Mouse (Mus musculus): ENCODE measurements around the gene Lca5l. TPM values are rescaled to one million over a fixed set of nuclear protein-coding genes. Genes with fewer than 3 reads are reported as not detected.
"Not testable (repeated sequence)": the region's sequence is repeated elsewhere in the genome, so short reads cannot be mapped to it uniquely, and the experiment has no call there.

Lca5l gene
- polyA plus RNA-seq, 1 experiment = 1.1 TPM

DNA sequence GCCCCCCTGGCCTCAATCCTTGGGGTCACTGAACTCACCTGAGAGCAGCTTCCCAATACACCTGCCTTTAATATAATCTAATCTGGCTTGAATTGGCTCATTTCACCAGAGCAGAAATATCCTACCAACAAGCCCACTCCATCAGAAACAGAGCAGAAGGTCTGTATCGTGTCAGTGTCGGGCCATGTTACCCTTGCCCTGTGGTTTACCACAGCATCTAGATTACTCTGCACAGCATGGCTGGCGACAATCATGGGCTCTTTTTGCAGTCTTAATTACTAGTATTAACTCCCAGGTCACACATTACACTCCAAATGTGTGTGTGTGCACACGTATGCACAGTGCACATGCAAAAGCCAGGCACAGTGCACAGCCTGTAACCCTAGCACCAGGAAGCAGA, 23.2 kb downstream of the Lca5l start:
- no peak for DNase-seq (ENCODE audit: low spot score)

DNA sequence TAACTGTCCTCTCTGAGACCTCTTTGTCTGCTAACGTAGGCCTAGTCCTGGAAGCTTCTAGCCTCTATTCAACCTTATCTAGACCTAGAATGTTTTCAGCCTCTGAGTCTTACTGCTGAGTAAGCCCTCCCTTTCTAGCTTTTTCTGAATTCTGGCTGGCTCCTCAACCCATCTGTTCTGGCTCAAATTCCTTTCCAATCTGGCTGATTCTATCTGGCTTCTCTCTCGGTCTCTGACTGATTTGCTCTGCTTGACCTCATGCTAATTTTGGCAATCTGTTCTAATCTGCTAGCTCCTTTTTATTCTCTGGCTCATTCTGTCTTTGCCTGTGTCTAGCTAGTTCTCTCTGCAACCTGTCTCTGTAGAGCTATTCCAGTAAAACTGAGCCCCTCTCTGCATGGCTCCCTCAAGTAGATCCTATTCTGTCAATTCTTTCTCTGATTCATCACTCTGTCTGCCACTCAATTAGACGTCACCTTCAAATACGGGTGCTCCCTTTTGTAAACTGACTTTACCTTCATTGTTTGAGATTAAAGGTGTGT, 26.3 kb downstream of the Lca5l start:
- no peak for DNase-seq (ENCODE audit: low spot score)

DNA sequence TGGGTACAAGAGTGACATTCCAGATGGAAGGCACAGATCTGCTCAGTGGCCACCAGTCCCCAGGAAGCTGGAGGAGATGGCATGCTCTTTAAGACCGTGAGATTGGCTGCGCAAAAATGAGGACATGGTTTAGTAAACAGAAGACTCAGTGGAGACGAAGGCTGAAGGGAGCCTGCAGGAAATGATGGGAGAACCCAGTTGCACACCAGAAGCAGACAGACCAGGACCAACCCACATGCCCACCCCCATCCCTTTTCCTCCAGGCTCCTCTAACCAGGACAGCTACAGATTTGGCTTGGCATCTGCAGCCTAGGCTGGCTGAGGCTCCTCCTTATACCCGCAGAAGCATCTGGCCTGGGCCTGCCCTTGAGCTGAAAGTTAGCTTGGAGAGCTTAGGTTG, 30.7 kb downstream of the Lca5l start:
- DNase-seq (ENCODE audit: low spot score) = no peak

DNA sequence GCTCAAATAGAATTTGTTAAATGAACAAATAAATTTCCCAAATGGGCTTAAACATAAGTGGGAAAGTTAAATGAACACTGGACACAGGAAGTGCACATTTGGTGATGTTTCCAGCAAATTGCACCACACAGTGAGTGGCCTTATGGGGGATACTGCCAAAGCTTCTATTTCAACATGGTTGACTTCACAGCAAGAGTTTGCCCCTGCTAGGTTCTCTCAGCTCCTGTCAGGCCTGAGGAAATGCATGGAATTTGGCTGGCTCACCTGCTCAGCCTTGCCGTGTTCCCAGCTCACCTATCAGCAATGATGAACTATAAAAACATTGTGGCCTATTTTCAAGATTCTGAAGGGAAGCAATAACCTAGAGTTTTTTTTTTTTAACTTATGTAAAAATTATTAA, 31.1 kb downstream of the Lca5l start:
- no peak for DNase-seq (ENCODE audit: low spot score)

DNA sequence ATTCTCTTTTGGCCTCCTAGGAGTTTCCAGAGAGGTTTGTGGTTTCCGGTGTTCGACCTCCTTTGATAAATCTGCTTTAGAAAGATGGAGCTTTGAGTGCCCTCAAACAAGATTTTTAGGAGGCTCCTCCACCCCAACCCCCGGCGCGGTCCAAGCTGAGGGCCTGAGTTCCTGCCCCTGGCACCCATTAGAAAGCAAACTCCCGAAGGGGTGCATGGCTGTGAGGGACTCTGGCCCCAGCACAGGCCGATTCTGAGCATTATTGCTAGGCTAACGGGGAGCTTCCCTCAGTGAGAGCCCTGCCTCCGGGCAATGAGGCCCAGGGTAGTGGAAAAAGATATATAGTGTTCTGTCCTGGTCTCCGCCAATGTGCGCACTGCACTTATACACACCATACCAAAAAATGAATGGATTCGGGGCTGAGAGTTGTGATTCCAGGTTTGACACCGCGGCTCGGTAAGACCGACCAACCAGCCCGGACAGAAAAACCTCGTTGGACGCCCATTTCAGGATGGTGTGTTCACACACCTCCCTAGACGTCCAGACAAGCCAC, 32.2 kb downstream of the Lca5l start:
- DNase-seq (ENCODE audit: low spot score) = no peak

DNA sequence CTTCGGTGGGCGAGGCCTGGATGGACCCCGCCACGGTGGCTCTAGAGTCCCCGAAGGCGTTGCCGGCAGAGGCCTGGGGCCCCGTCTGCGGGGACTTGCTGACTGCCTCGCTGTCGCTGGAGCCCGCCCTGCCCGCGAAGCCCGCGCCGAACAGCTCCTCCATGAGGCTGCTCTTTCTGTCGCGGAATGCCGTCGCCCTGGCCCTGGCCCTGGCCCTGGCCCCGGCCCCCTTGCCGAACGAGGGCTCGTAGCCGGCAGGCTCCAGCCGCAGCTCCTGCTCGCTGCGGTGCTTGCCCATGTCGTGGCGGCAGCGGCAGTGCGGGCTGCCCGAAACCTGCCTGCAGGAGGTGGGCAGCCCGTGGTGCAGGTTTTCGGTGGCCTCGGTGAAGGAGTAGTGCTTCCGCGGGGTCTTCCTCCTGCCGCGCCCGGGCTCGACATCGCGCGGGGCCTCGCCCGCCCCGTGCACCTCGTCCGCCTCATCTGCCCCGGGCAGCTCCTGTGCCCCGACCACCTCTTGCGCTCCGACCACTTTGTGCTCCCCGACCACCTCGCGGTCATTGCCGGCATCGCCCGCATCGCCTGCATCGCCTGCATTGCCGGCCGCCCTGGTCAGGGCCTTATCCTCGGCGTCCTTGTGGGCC, 32.9 kb downstream of the Lca5l start:
- DNase-seq (ENCODE audit: low spot score) = peak; percentile 58

DNA sequence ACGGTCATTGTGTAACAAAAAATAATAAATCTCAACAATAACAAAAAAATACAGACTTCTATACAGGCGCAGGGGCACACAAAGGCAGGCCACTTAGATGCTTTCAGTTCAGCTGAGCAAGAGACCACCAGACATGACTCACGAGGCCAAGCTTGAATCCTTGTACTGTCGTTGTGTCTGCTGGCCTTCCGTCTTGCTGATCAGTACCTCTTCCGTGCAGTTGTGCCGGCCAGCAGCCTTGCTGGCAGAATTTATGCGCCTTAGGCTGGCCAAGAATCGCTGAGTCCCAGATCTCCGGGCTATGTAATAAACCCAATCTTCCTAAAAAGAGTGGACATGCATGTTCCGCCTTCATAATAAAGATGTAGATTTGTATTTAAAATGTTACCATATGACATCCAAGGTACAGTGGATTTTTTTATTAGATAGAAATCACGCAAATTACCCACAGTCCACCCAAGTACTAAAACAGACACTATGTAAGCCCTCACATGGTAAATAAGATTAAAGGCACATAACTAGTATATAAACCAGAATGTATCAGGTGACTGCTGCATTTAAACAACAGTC, 33.5 kb downstream of the Lca5l start:
- no peak for DNase-seq (ENCODE audit: low spot score)

DNA sequence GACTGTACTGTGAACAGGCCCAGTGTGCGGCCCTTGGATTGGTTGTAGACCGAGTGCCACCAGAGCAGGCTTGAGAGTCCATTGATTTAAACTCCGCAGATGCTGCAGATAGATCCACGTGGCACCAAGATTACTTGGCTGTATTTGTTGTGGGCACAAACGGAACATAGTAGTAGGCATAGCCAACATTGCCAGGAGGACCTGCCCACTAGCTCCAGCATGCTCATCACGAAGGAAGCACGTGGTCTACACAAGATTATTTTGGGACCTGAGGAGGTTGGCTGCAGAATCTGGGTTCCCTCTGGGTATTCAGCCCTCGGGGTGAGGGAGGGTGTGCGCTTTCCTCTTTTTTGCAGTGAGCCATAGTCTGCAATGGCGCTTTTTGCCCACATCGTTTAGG, 34.9 kb downstream of the Lca5l start:
- no peak for DNase-seq (ENCODE audit: low spot score)

DNA sequence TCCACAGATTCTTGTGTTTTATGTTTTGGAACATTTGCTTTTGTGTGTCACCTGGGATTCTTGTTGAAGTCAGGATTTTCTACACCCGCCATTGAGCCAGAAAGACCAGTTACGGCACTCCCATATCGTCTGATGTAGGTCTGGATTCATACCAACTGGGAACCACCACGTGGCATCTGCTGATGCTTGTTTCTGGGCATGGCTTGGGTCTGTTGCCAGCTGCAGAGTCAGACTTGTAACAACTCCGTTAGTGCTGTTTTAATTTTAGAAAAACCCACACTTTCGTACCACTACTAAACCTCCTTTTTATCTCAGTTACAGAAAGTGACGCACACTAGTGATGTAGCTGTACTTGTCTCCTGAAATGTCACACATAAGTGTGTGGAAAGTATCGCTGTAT, 36.1 kb downstream of the Lca5l start:
- no peak for DNase-seq (ENCODE audit: low spot score)

DNA sequence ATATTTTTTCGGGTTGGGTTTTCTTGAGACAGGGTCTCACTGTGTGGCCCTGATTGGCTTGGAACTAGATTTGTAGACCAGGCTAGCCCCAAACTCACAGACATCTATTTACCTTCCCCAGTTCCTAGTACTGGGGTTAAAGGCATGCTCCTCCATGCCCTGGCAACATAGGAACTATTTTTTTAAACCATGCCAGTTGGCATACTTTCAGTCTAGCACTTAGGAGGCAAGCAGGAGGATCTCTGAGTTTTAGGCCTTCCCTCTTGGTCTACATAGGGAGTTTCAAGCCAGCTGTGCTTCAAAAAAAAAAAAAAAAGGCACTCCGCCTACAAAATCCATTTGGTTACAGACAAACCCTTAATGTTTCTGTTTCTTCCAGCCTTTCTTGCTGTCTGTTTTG, 37.6 kb downstream of the Lca5l start:
- DNase-seq (ENCODE audit: low spot score) = no peak

DNA sequence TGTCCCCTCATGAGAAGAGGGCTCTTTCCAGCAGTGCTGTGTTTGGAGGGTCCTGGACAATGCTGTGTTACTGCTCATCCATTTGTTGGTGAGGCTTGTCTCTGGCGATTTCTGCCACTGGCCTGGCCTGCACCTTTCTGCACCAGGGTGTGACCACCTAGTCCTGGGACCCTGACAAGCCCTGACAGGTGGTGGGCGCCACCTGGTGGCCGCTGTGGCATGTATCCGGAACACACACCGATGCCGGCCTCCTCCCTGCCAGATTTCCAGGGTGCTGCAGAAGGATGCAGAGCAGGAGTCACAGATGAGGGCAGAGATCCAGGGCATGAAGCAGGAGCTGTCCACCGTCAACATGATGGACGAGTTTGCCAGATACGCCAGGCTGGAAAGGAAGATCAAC, 40.5 kb downstream of the Lca5l start:
- DNase-seq (ENCODE audit: low spot score) = peak; percentile 61

DNA sequence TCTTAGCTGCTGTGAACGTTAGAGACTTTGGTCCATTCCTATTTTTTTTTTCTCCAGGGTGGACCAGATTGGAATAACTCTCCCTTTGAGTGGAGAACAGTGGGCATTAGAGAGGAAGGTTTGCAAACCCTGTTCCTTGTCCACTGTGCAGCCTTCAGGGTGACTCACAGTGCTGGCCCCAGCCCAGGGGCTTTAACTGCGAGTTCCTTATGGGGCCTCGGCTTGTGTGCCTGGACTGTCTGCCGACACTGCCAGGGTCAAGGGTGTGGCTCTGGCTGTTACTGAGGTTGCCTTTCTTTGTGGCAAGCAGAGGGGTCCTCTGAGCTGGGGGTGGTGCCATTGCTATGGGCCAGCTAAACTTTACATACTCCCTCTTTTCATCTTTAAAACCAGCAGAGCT, 41.1 kb downstream of the Lca5l start:
- DNase-seq (ENCODE audit: low spot score) = peak; percentile 44

DNA sequence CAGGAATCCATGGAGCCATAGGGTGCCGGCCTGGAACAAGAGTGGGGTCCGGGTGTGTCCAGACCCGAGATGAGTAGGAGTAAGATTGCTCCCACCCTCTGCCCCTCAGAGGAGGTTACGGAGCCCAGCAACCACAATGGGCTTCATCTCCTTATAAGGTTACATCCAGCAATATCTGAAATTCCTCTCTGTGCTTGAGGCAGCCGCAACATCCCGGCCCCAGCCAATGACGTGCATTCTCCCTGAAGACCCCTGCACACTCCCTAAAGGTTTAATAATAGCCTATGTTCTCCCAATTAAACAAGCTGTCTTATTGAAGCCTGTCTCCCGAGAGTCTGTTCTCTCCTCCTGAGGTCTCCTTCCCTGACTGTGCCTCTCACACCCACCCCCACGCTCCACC, 42.8 kb downstream of the Lca5l start:
- DNase-seq (ENCODE audit: low spot score) = no peak

DNA sequence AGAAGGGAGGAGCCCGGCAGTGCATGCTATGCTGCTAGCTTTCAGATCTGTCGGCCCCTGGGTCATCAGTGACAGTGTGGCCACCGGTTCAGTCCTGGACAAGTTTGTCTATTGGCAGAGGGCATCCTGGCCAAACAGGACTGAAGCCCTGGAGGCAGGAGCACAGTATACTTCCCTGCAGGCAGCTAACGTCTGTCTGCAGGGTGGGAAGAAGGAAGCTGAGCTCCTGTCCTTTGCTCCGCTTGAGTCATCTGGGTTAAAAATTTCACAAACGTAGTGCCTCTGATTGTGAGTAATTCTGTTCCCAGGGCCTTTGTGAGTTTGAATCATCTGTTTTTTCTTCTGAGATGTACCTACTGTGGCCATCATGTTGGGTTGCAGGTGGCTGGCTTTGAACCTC, 43.2 kb downstream of the Lca5l start:
- no peak for DNase-seq (ENCODE audit: low spot score)

DNA sequence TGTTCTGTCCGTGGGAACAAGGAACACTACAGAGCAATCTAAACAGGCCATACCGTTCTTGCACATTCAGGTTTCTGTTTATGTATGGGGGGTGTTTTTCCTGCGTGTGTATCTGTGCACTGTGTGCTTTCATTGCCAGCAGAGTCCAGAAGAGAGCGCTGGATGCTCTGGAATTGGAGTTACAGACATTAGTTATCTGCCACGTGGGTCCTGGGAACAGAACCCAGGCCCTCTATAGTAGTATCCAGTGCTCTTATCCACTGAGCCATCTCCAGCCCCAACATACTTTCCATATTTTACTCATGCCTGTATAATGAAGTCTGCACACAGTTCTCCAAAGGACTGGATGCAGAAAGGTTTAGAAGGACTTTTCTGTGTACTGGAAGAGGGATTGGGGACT, 46.3 kb downstream of the Lca5l start:
- no peak for DNase-seq (ENCODE audit: low spot score)

DNA sequence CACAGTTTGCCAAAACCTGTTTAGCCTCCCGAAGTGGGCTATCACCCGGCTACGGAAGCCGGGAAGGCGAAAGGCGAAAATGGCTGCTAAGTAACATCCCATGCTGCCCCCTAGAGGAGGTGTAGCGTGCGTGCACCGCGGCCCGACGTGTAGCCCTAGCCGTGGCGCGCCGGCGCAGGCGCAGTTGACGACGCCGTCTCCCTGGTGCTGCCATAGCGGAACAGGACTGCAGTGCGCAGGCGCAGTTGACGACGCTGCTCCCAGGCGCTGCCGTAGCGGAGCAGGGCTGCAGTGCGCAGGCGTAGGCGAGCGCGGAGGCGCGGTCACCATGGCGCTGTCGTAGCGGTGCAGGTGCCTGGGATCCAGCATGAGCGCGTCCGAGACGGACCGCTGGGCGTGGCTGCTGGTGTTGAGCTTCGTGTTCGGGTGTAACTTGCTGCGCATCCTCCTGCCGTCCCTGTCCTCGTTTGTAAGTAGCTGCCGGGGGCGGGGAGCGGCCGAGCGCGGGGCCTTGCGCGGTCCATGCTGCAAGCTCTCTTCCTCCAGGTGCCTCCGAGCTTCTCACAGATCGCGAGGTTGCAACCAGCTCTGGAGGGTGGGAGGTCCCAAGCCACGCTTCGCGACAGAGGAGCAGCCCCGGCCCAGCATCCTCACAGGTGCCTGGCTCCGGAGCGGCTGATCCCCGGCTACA, 46.8 kb downstream of the Lca5l start, which contains the start of gene Wrb:
Wrb (plus strand) TSS at position 298 of the 691 bp plus-strand sequence.
- peak; percentile 99 for DNase-seq (ENCODE audit: low spot score)

DNA sequence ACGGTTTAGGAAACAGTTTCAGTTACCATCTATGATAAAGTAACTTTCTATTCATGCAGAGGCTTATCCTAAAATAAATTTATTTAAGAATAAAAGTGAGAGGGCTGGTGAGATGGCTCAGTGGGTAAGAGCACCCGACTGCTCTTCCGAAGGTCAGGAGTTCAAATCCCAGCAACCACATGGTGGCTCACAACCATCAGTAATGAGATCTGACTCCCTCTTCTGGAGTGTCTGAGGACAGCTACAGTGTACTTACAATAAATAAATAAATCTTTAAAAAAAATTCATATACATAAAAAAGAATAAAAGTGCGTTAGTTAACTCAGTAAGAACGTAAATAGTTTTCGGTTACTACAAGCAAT, 47.3 kb downstream of the Lca5l start:
- DNase-seq (ENCODE audit: low spot score) = not testable (repeated sequence)

DNA sequence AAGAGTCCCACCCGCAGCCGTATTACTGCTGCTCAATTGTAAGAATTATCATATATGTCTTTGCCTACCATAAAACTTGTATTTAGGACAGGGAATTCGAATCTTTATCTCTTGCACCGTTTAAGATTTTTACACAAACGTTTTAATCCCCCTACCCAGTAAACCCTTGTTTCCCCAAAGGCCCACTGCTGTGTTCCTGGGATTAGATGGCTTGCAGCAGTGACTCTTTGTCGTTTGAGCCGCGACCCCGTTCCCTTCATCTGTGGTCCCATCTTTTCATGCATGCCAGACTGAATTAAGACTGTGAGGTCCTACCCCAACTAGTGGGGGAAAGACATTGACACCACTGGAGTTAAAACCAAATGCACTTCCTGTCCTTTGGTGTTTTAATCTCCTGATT, 63.6 kb downstream of the Lca5l start:
- DNase-seq (ENCODE audit: low spot score) = no peak

DNA sequence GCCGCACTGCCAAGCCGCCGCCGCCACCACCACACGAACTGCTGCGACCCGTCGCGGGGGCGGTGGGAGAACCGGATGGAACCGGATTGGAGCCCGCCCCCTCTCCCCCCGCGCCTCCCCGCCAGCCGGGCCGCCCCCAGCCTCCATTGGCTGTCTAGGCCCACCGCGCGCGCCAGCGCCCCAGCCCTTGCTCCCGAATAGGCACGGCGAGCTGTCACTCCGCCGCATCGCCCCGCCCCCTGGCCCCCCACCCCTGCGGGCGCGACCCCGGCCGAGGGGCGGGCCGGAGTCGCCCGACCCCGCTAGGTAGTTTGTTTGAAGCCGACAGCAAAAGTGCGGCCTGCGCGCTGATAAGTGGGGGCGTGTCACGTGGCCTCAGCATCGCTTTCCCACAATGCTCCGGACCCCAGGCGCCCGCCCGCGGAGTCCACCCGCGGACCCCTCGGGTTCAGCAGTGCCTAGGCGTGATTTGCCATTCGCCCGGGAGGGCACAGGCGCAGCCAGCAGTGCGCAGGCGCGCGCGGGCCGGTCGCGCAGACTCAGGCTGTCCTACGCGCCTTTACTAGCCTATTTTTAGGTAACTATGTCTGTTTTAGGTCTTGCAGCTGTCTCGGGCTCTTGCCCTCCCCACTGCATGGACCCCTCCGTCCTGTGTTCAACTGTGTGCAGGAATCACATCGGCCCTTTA, 64.3 kb downstream of the Lca5l start, which contains the start of gene Hmgn1:
Hmgn1 (minus strand) TSS at position 73 of the 688 bp plus-strand sequence.
- peak; percentile 93 for DNase-seq (ENCODE audit: low spot score)

DNA sequence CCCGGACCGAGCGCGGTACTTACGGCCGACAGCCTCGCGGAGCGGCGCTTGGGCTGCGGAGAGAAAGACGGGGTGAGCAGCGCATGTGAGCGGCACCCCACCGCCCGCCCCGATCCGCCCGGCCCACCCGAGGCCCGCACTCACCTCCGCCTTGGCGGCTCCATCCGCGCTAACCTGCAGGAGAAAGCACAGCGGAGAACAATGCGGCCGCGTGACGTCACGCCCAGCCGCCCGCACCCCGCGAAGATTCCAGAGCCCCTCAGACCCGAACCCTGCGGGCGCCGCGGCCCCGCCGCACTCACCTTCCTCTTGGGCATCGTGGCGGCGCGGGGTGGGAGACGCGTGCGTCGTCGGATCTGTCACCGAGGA, 64.8 kb downstream of the Lca5l start:
- DNase-seq (ENCODE audit: low spot score) = no peak

DNA sequence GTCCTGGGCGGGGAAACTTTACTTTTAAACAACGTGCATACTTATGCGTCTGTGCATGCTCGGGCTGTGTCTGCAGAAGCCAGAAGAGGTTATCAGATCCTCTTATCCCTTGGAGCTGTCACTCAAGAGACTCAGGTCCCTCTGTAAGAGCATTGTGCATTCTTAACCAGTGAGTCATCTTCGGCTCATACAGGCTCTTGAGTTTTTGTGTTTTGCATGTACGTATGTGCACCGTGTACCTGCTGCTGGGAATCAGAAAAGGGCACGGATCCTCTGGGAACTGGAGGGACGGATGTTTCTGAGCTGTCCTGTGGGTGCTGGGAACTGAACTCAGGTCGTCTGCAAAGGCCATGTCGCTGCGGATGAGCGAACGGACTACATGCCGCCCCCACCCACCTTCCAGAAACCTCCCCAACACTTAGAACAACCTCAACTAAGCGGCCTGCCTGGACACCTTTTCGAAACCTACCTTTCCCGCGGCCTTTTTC, 65.3 kb downstream of the Lca5l start:
- DNase-seq (ENCODE audit: low spot score) = peak; percentile 34

DNA sequence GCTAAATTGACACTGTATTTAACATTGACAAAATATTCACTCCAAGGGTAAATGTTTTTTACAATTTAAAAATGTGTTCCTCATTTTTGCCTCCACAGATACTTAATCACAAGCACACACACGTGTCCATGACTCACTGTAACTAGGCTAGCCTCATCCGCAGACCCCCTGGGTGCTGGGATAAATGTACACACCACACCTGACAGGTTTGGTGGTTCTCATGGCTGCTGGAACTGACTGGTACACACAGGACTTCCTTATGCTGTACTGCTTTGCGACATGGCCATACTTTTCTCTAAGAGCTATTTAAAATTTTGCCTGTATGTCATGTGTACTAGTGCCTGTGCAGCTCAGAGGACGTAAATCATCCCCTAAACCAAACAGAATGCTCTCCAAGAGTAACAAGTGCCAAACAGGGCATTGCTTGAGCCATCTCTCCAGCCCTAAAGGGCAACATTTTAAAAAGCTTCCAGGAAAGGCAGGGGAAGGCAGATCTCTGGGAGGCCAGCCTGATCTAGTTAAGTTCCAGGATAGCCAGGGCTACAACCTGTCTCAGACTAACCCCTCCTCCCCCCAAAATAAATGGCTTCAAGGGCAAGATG, 71.9 kb downstream of the Lca5l start:
- no peak for DNase-seq (ENCODE audit: low spot score)

Measured in urinary bladder, adult 2 months (tissue).